Mouse (Mus musculus): Measurements from ENCODE around the gene Surf6. TPM values are rescaled to one million over a fixed set of nuclear protein-coding genes. Genes with fewer than 3 reads are reported as not detected.
A peak's percentile ranks its signal among the peaks of the same experiment; 100 is the strongest.

The Surf6 gene
- polyA plus RNA-seq (2015; fragmentation: Nextera tagmentation; extraction: Ambion mirVana): 27.7 and 29.7 TPM in 2 replicates

DNA sequence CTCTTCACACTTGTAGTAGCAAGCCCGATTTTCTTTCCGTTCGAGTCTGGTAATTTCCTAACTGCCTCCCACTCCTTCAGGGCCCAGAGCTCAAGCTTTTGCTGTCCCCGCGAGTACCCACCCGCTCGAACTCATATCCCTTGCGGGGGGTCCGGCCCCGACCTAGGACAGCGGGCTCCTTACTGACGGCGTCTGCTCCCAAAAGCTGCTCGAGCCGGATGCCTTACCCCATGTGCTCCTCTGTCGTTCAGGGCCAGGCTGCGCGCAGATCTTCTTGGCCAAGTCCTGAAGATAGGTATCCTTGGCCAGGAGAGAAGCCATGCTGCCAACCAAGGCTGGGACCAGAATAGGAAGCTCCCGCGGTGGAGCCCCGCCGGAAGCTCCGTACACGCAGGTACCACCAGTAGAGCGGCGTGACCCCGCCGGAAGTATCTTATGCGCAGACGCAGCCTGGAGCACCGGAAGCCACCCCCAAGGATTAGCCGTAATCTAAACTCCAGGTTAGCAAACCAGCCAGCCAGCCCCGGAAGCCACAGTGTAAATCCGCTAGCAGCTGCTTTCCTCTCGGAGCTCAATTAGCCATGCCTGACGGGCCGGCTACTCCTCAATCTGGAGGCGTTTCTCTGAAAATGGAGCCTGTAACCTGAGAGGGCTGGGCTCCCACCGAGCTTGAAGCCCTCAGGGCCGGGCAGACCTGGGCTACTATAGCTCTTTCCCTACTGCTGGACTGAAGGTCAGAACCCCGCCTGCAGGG is at the start of gene Surf6:
Gene Surf6 (minus strand): TSS at position 413 of the 754 bp plus-strand sequence.
- peaks cover 30% of the 10 kb centered on the region for H3K4me1 ChIP-seq
- H3K4me2 ChIP-seq (replicated peaks): peak within 1 kb of the TSS; percentile 65
- H3K4me3 ChIP-seq: peak within 1 kb of the TSS; percentile 86
- ATAC-seq (replicated peaks): peak; percentile 95
- H3K36me3 ChIP-seq: peaks cover 54% of the 10 kb centered on the region
- H3K27me3 ChIP-seq: no peaks in the 10 kb centered on the region
- no peaks in the 10 kb centered on the region for H3K9me3 ChIP-seq
- peak within 1 kb of the TSS; percentile 84 for H3K27ac ChIP-seq (replicated peaks)
- peak within 1 kb of the TSS; percentile 64 for H3K9ac ChIP-seq (replicated peaks)
- WGBS: under 1% methylated on average over 41 of the region's 41 CpGs

- no peaks in the 10 kb centered on the region for H3K4me1 ChIP-seq
- peaks cover 57% of the 10 kb centered on the region for H3K36me3 ChIP-seq
- WGBS: 95% methylated on average over 4 of the region's 4 CpGs
- no peaks in the 10 kb centered on the region for H3K27me3 ChIP-seq
- no peak overlapping the region for H3K4me3 ChIP-seq
- H3K9ac ChIP-seq (replicated peaks): no peak overlapping the region
- no peak for ATAC-seq (replicated peaks)
- no peak overlapping the region for H3K27ac ChIP-seq (replicated peaks)
- no peaks in the 10 kb centered on the region for H3K9me3 ChIP-seq
- H3K4me2 ChIP-seq (replicated peaks): no peak overlapping the region
Observed at GRCm38 (mm10) chr2:26952193-26952592, 49.5 kb upstream of the Surf6 start.

- 92% methylated on average over 8 of the region's 8 CpGs for WGBS
- no peaks in the 10 kb centered on the region for H3K9me3 ChIP-seq
- ATAC-seq (replicated peaks): no peak
- no peaks in the 10 kb centered on the region for H3K27me3 ChIP-seq
- H3K27ac ChIP-seq (replicated peaks): no peak overlapping the region
- no peak overlapping the region for H3K4me2 ChIP-seq (replicated peaks)
- no peak overlapping the region for H3K4me3 ChIP-seq
- H3K36me3 ChIP-seq: peaks cover 50% of the 10 kb centered on the region
- no peak overlapping the region for H3K9ac ChIP-seq (replicated peaks)
- no peaks in the 10 kb centered on the region for H3K4me1 ChIP-seq
Observed at GRCm38 (mm10) chr2:26951346-26951905, 48.7 kb upstream of the Surf6 start.

GRCm38 (mm10) chr2:26950411-26950810 is 47.7 kb upstream of the Surf6 start:
- Histone ChIP-seq H3K4me2 (replicated peaks) (no peak overlapping the region), H3K27ac (replicated peaks) (no peak overlapping the region), H3K9ac (replicated peaks) (no peak overlapping the region), H3K4me1 (no peaks in the 10 kb centered on the region), H3K27me3 (no peaks in the 10 kb centered on the region), H3K9me3 (no peaks in the 10 kb centered on the region), H3K4me3 (no peak overlapping the region), H3K36me3 (peaks cover 40% of the 10 kb centered on the region)
- ATAC-seq (replicated peaks): no peak
- WGBS: 88% methylated on average over 2 of the region's 2 CpGs

- H3K4me2 ChIP-seq (replicated peaks): no peak overlapping the region
- ATAC-seq (replicated peaks): no peak
- no peak overlapping the region for H3K27ac ChIP-seq (replicated peaks)
- no peaks in the 10 kb centered on the region for H3K4me1 ChIP-seq
- no peaks in the 10 kb centered on the region for H3K9me3 ChIP-seq
- H3K4me3 ChIP-seq: no peak overlapping the region
- H3K27me3 ChIP-seq: no peaks in the 10 kb centered on the region
- no peak overlapping the region for H3K9ac ChIP-seq (replicated peaks)
- 89% methylated on average over 3 of the region's 3 CpGs for WGBS
- H3K36me3 ChIP-seq: no peaks in the 10 kb centered on the region
Observed at GRCm38 (mm10) chr2:26943253-26943652, 40.6 kb upstream of the Surf6 start.

- 47% methylated on average over 5 of the region's 5 CpGs for WGBS
Observed at GRCm38 (mm10) chr2:26941539-26941938, 38.9 kb upstream of the Surf6 start.

GRCm38 (mm10) chr2:26936425-26936824 is 33.7 kb upstream of the Surf6 start:
- ATAC-seq (replicated peaks): no peak
- Histone ChIP-seq H3K36me3 (no peaks in the 10 kb centered on the region), H3K27me3 (no peaks in the 10 kb centered on the region), H3K4me2 (replicated peaks) (no peak overlapping the region), H3K27ac (replicated peaks) (no peak overlapping the region), H3K9ac (replicated peaks) (no peak overlapping the region), H3K9me3 (no peaks in the 10 kb centered on the region), H3K4me3 (no peak overlapping the region), H3K4me1 (peaks cover 13% of the 10 kb centered on the region)
- 76% methylated on average over 1 of the region's 1 CpGs for WGBS

More at GRCm38 (mm10) chr2:26941539-26941938, 38.9 kb upstream of the Surf6 start:
- no peak overlapping the region for H3K4me2 ChIP-seq (replicated peaks)
- no peaks in the 10 kb centered on the region for H3K27me3 ChIP-seq
- H3K4me3 ChIP-seq: no peak overlapping the region
- H3K9me3 ChIP-seq: no peaks in the 10 kb centered on the region
- H3K9ac ChIP-seq (replicated peaks): no peak overlapping the region
- H3K4me1 ChIP-seq: no peaks in the 10 kb centered on the region
- H3K36me3 ChIP-seq: no peaks in the 10 kb centered on the region
- H3K27ac ChIP-seq (replicated peaks): no peak overlapping the region
- ATAC-seq (replicated peaks): no peak

- H3K4me3 ChIP-seq: no peak overlapping the region
- no peak overlapping the region for H3K4me2 ChIP-seq (replicated peaks)
- no peak for ATAC-seq (replicated peaks)
- H3K9ac ChIP-seq (replicated peaks): no peak overlapping the region
- H3K36me3 ChIP-seq: no peaks in the 10 kb centered on the region
- H3K27ac ChIP-seq (replicated peaks): no peak overlapping the region
- H3K4me1 ChIP-seq: peaks cover 25% of the 10 kb centered on the region
- 98% methylated on average over 2 of the region's 2 CpGs for WGBS
- no peaks in the 10 kb centered on the region for H3K27me3 ChIP-seq
- H3K9me3 ChIP-seq: no peaks in the 10 kb centered on the region
Observed at GRCm38 (mm10) chr2:26935286-26935685, 32.6 kb upstream of the Surf6 start.

GRCm38 (mm10) chr2:26933304-26934055 is 30.8 kb upstream of the Surf6 start, which contains the start of the genes Surf4 and Stkld1:
Gene Surf4, minus strand, starts transcription at chr2:26933928.
Gene Stkld1, plus strand, starts transcription at chr2:26934047.
- peak within 1 kb of the TSS; percentile 73 for H3K27ac ChIP-seq (replicated peaks)
- H3K9me3 ChIP-seq: no peaks in the 10 kb centered on the region
- H3K36me3 ChIP-seq: 0 out of 2 replicates have a peak, but pooled peaks cover 6% of the 10 kb centered on the region
- ATAC-seq (replicated peaks): peak; percentile 95
- H3K27me3 ChIP-seq: no peaks in the 10 kb centered on the region
- under 1% methylated on average over 64 of the region's 70 CpGs for WGBS
- peak within 1 kb of the TSS; percentile 66 for H3K4me2 ChIP-seq (replicated peaks)
- peak within 1 kb of the TSS; percentile 97 for H3K9ac ChIP-seq (replicated peaks)
- H3K4me1 ChIP-seq: peaks cover 27% of the 10 kb centered on the region
- H3K4me3 ChIP-seq: peak within 1 kb of the TSS; percentile 91

- H3K36me3 ChIP-seq: 0 out of 2 replicates have a peak, but pooled peaks cover 6% of the 10 kb centered on the region
- WGBS: under 1% methylated on average over 46 of the region's 49 CpGs
- peak overlapping the region; percentile 73 for H3K27ac ChIP-seq (replicated peaks)
- H3K4me3 ChIP-seq: peak overlapping the region; percentile 91
- ATAC-seq (replicated peaks): peak; percentile 54
- no peaks in the 10 kb centered on the region for H3K9me3 ChIP-seq
- H3K4me2 ChIP-seq (replicated peaks): peak overlapping the region; percentile 66
- H3K4me1 ChIP-seq: peaks cover 27% of the 10 kb centered on the region
- no peaks in the 10 kb centered on the region for H3K27me3 ChIP-seq
- H3K9ac ChIP-seq (replicated peaks): peak overlapping the region; percentile 97
Observed at GRCm38 (mm10) chr2:26932473-26933303, 30.0 kb upstream of the Surf6 start.

GRCm38 (mm10) chr2:26930390-26930789 is 27.7 kb upstream of the Surf6 start:
- H3K4me2 ChIP-seq (replicated peaks): no peak overlapping the region
- H3K4me1 ChIP-seq: peaks cover 27% of the 10 kb centered on the region
- H3K27ac ChIP-seq (replicated peaks): no peak overlapping the region
- no peaks in the 10 kb centered on the region for H3K27me3 ChIP-seq
- H3K9ac ChIP-seq (replicated peaks): no peak overlapping the region
- no peak overlapping the region for H3K4me3 ChIP-seq
- no peak for ATAC-seq (replicated peaks)
- H3K9me3 ChIP-seq: no peaks in the 10 kb centered on the region
- WGBS: 33% methylated on average over 1 of the region's 1 CpGs
- peaks cover 19% of the 10 kb centered on the region for H3K36me3 ChIP-seq
